Mouse (Mus musculus) ES-E14 (cell line): ENCODE data around the gene Nrde2. TPM values are rescaled to one million over a fixed set of nuclear protein-coding genes. Genes with fewer than 3 reads are reported as not detected.

ENCODE experiments used
- DNase-seq: peaks from one replicate; pipeline ENCODE4 v3.0.0-alpha.2; 2013; ENCODE audit warnings: low read depth, low spot score
- H3K27ac ChIP-seq: 2 replicates; pipeline ENCODE4 v1.5.1; 2012; ENCODE audit warnings: low read depth, mild to moderate bottlenecking, low read length, moderate library complexity, mixed read lengths; ENCODE audit not compliant: poor library complexity, insufficient read depth, severe bottlenecking
- H3K36me3 ChIP-seq: 2 replicates; pipeline ENCODE4 v1.6.1; 2012; ENCODE audit warnings: mild to moderate bottlenecking, low read length, moderate library complexity, mixed read lengths; ENCODE audit not compliant: control insufficient read depth, poor library complexity, insufficient read depth, severe bottlenecking
- H3K4me1 ChIP-seq, 2 experiments: fragments of 150-350 bp in 1 of 2; sonication (generic) in 1 of 2; 2 replicates each; pipeline ENCODE4 v1.6.1; 2012; ENCODE audit warnings: low read length in 2 of 2, mild to moderate bottlenecking in 1 of 2, mixed read lengths in 1 of 2; ENCODE audit not compliant: control insufficient read depth in 2 of 2, insufficient read depth in 2 of 2, poor library complexity in 1 of 2
- H3K4me3 ChIP-seq, 2 experiments: fragments of 150-350 bp in 1 of 2; sonication (generic) in 1 of 2; 2 replicates each; pipeline ENCODE4 v1.5.1; 2012; ENCODE audit warnings: low read length in 2 of 2, low read depth in 1 of 2, mild to moderate bottlenecking in 1 of 2, mixed read lengths in 1 of 2; ENCODE audit not compliant: insufficient read depth in 1 of 2, poor library complexity in 1 of 2, severe bottlenecking in 1 of 2
- H3K9ac ChIP-seq: 2 replicates; pipeline ENCODE4 v1.6.1; 2012; ENCODE audit warnings: low read depth, mild to moderate bottlenecking, low read length, mixed read lengths; ENCODE audit not compliant: poor library complexity, insufficient read depth, severe bottlenecking
- H3K9me3 ChIP-seq: fragments of 150-350 bp; sonication (generic); 2 replicates; pipeline ENCODE4 v1.6.1; 2012; ENCODE audit warnings: low read depth, mild to moderate bottlenecking, low read length; ENCODE audit not compliant: control insufficient read depth, insufficient read depth
- CHD2 ChIP-seq: IDR thresholded peaks from 2 replicates; pipeline ENCODE4 v1.6.1; 2014; ENCODE audit warnings: mild to moderate bottlenecking, low read depth, low read length, inconsistent platforms
- HCFC1 ChIP-seq: IDR thresholded peaks from 2 replicates; pipeline ENCODE4 v1.6.1; 2012; ENCODE audit warnings: low read length, inconsistent platforms, borderline replicate concordance; ENCODE audit not compliant: insufficient read depth
- MAFK ChIP-seq: IDR thresholded peaks from 2 replicates; pipeline ENCODE4 v1.6.1; 2014; ENCODE audit warnings: mild to moderate bottlenecking, low read depth, low read length, inconsistent platforms; ENCODE audit not compliant: insufficient read depth
- ZC3H11A ChIP-seq: IDR thresholded peaks from 2 replicates; pipeline ENCODE4 v1.6.1; 2012; ENCODE audit warnings: low read depth, mild to moderate bottlenecking, inconsistent platforms, low read length, borderline replicate concordance
- ZNF384 ChIP-seq: IDR thresholded peaks from 2 replicates; pipeline ENCODE4 v1.6.1; 2012; ENCODE audit warnings: low read depth, low read length, inconsistent platforms
- in situ Hi-C, 2 experiments: fragments of 600-800 bp; cut with MboI; formaldehyde crosslinking; loops; one replicate each; pipeline ENCODE4 v1.15.1; 2025; ENCODE audit warnings: low sequenced_read_pairs in 2 of 2, inconsistent platforms in 1 of 2; ENCODE audit not compliant: unreplicated experiment in 2 of 2
- total RNA-seq: library from RNA; depleted of rRNA; stranded (reverse); fragments of 300-350 nt; gene quantifications from 2 replicates; pipeline ENCODE4 v1.2.3, GENCODE M21; 2012

The Nrde2 gene
- total RNA-seq, 1 experiment, result 36.4 TPM

GRCm38 (mm10) chr12:100167502-100167901 is 8.0 kb upstream of the Nrde2 start:
- DNase-seq, result no peak
- in situ Hi-C loops, result loop anchor here (10.0 to 25.0 kb wide), 2 partner anchors 317 to 670 kb away; no protein-coding TSS in a partner anchor
- TF ChIP-seq ZC3H11A, result no peak
- no peak for TF ChIP-seq MAFK
- TF ChIP-seq ZNF384, result no peak
- no peak for TF ChIP-seq CHD2
- TF ChIP-seq HCFC1, result no peak
- Histone ChIP-seq H3K9me3 (no peaks in the 10 kb centered on the region), H3K27ac (no peak overlapping the region; the same call in 1 of the 2 replicates), H3K9ac (0 out of 2 replicates have a peak overlapping the region, but pooled peaks have one; percentile 4), H3K36me3 (no peaks in the 10 kb centered on the region), H3K4me1 (peaks cover 1 to 6% of the 10 kb centered on the region in 2 experiments; a peak in 3 of 4 replicates), H3K4me3 (no peak overlapping the region)

- Histone ChIP-seq H3K27ac (no peak overlapping the region), H3K36me3 (no peaks in the 10 kb centered on the region), H3K4me3 (no peak overlapping the region), H3K4me1 (peaks cover 1 to 6% of the 10 kb centered on the region in 2 experiments; a peak in 3 of 4 replicates), H3K9me3 (no peaks in the 10 kb centered on the region), H3K9ac (no peak overlapping the region)
- TF ChIP-seq ZNF384 (no peak), HCFC1 (no peak), ZC3H11A (no peak)
- in situ Hi-C loops, result loop anchor here (10.0 to 25.0 kb wide), 2 partner anchors 318 to 670 kb away; no protein-coding TSS in a partner anchor
- no peak for DNase-seq
Measured at GRCm38 (mm10) chr12:100166939-100167338, 7.5 kb upstream of the Nrde2 start.

- H3K4me3 ChIP-seq, result no peak overlapping the region
- in situ Hi-C loops, result loop anchor here (10.0 to 25.0 kb wide), 2 partner anchors 319 to 671 kb away; no protein-coding TSS in a partner anchor
- H3K9me3 ChIP-seq, result no peaks in the 10 kb centered on the region
- no peaks in the 10 kb centered on the region for H3K36me3 ChIP-seq
- peaks cover 3 to 6% of the 10 kb centered on the region in 2 experiments for H3K4me1 ChIP-seq
- no peak for DNase-seq
- no peak for TF ChIP-seq CHD2
- TF ChIP-seq ZC3H11A, result peak; percentile 61
- H3K9ac ChIP-seq, result no peak overlapping the region
- no peak overlapping the region for H3K27ac ChIP-seq
Measured at GRCm38 (mm10) chr12:100166177-100166576, 6.7 kb upstream of the Nrde2 start.

- Histone ChIP-seq H3K4me1 (peaks cover 3 to 6% of the 10 kb centered on the region in 2 experiments), H3K27ac (no peak overlapping the region), H3K4me3 (no peak overlapping the region), H3K36me3 (no peaks in the 10 kb centered on the region), H3K9me3 (no peaks in the 10 kb centered on the region), H3K9ac (no peak overlapping the region)
- in situ Hi-C loops, result loop anchor here (10.0 to 25.0 kb wide), 2 partner anchors 320 to 672 kb away; no protein-coding TSS in a partner anchor
- TF ChIP-seq HCFC1, result no peak
- TF ChIP-seq MAFK, result no peak
- no peak for TF ChIP-seq ZC3H11A
- TF ChIP-seq ZNF384, result no peak
- no peak for TF ChIP-seq CHD2
- no peak for DNase-seq
Measured at GRCm38 (mm10) chr12:100164991-100165500, 5.6 kb upstream of the Nrde2 start.

- no peak for DNase-seq
- Histone ChIP-seq H3K4me3 (no peak overlapping the region), H3K9me3 (no peaks in the 10 kb centered on the region), H3K9ac (no peak overlapping the region), H3K27ac (no peak overlapping the region), H3K36me3 (peaks cover 25% of the 10 kb centered on the region), H3K4me1 (no peaks in the 10 kb centered on the region; a peak in 1 of 4 replicates)
- in situ Hi-C loops, result loop anchor here in 1 of 2 experiments (25.0 kb wide), 1 partner anchor 685 kb away; no protein-coding TSS in a partner anchor
- no peak for TF ChIP-seq ZC3H11A
- TF ChIP-seq CHD2, result no peak
- TF ChIP-seq ZNF384, result no peak
- no peak for TF ChIP-seq HCFC1
- TF ChIP-seq MAFK, result no peak
Measured at GRCm38 (mm10) chr12:100152466-100152865, 7.0 kb downstream of the Nrde2 start.
